Mouse (Mus musculus) bone marrow, adult 2 months (tissue): Measurements from ENCODE around the gene Arhgap10.

Source experiments
- CTCF ChIP-seq: fragments of 200-500 bp; IDR thresholded peaks from 2 replicates; pipeline ENCODE4 v1.5.1; 2011; ENCODE audit warnings: low read length, control low read depth; ENCODE audit not compliant: control insufficient read depth, insufficient read depth
- POLR2A ChIP-seq: fragments of 200-500 bp; IDR thresholded peaks from 2 replicates; pipeline ENCODE4 v1.6.1; 2011; ENCODE audit warnings: low read depth, mild to moderate bottlenecking, control low read depth, low read length, borderline replicate concordance; ENCODE audit not compliant: control insufficient read depth

DNA sequence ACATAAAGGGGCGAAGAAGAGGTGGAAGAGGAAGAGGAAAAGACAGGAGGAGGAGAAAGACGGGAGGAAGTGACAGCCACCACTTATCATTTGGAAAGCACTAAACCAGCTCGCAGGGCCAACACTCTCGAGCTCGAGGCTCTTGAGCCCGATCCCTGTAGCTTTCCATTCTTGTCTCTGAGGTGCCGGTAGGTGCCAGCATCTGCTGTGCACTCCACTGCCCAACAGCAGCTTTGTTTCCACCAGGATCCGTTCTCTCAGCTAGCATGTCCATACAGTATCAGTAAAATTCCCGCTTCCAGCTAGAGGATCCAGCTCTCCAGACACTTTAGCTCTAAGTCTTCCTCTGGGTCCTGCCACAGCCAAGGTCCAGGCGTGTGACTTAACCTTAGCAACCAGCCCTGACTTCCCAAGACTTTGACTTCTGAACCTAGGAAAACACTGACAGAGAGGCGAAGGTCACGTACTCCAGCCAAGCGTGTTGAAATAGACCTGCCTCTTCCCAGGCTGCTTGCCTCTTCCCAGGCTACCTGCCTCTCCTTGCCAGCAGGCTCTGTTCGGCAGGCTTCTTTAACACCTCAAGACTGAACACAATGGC lies 6.4 kb upstream of the Arhgap10 start:
- TF ChIP-seq CTCF (no peak), POLR2A (no peak)
